Mouse (Mus musculus) heart, embryonic 12.5 days (tissue): ENCODE measurements around the gene Fbxo30. TPM values are rescaled to one million over a fixed set of nuclear protein-coding genes. Genes with fewer than 3 reads are reported as not detected.
"Not testable (repeated sequence)": the region's sequence is repeated elsewhere in the genome, so short reads cannot be mapped to it uniquely, and the experiment has no call there.

Experiments
- ATAC-seq: fragments of 200-750 bp; cut with Nextera tagmentation; 2 replicates; pipeline ENCODE4 v1.8.0; 2017; ENCODE audit warnings: moderate TSS enrichment, moderate library complexity; ENCODE audit not compliant: insufficient number of reproducible peaks, low FRiP score
- H3K27ac ChIP-seq: fragments of 300-500 bp; sonication (generic); 2 replicates; pipeline ENCODE4 v1.5.1; 2016; ENCODE audit warnings: mild to moderate bottlenecking, moderate library complexity; ENCODE audit not compliant: poor library complexity, severe bottlenecking
- H3K27me3 ChIP-seq: fragments of 300-500 bp; sonication (generic); replicated peaks from 2 replicates; pipeline ENCODE4 v1.6.1; 2016; ENCODE audit warnings: mild to moderate bottlenecking, moderate library complexity
- H3K36me3 ChIP-seq: fragments of 300-500 bp; sonication (generic); 2 replicates; pipeline ENCODE4 v1.6.1; 2016; ENCODE audit warnings: mild to moderate bottlenecking, moderate library complexity
- H3K4me1 ChIP-seq: fragments of 300-500 bp; sonication (generic); replicated peaks from 2 replicates; pipeline ENCODE4 v1.6.1; 2016; ENCODE audit warnings: mild to moderate bottlenecking
- H3K4me2 ChIP-seq: fragments of 300-500 bp; sonication (generic); 2 replicates; pipeline ENCODE4 v1.6.1; 2016; ENCODE audit warnings: mild to moderate bottlenecking, moderate library complexity
- H3K4me3 ChIP-seq: fragments of 300-500 bp; sonication (generic); 2 replicates; pipeline ENCODE4 v1.5.1; 2016; ENCODE audit warnings: mild to moderate bottlenecking
- H3K9ac ChIP-seq: fragments of 300-500 bp; sonication (generic); 2 replicates; pipeline ENCODE4 v1.6.1; 2016; ENCODE audit warnings: mild to moderate bottlenecking, moderate library complexity
- H3K9me3 ChIP-seq: fragments of 300-500 bp; sonication (generic); replicated peaks from 2 replicates; pipeline ENCODE4 v1.6.1; 2016; ENCODE audit warnings: mild to moderate bottlenecking, moderate library complexity
- WGBS: fragments of 180-500 bp; shearing (Covaris S2); methylation state at CpG from one replicate; pipeline ENCODE4 v1.1.7; 2016; 5-methylcytosine and 5-hydroxymethylcytosine counted together
- polyA plus RNA-seq: library from polyadenylated mRNA; unstranded; fragments of >200 nt; fragmentation: Nextera tagmentation; extraction: Ambion mirVana; gene quantifications from 2 replicates; pipeline ENCODE4 v1.2.1, GENCODE M21; 2016

Gene Fbxo30
- polyA plus RNA-seq, 1 experiment from 2014 or later = 54.0 TPM

DNA sequence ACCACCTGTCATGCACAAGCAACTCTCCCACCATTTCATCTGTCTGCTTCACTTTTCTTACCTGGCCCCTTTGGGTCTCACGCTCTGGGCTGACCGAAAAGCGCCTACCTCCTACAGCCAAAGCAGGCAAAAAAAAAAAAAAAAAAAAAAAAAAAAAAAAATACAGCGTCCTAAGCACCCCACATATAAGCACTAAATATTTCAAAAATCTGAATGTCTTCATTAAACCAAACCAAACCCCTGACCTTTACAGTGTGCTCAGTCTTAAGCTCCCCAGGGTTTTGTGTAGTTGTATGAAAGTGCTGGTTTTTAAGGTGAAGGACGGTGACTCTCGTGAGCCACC, 924 bp upstream of the Fbxo30 start:
- Histone ChIP-seq H3K4me3 (peak overlapping the region; percentile 85), H3K36me3 (no peaks in the 10 kb centered on the region; the same call in 1 of the 2 replicates), H3K4me2 (peak overlapping the region; percentile 79), H3K27me3 (no peaks in the 10 kb centered on the region), H3K4me1 (peaks cover 6% of the 10 kb centered on the region), H3K9me3 (no peaks in the 10 kb centered on the region), H3K9ac (peak overlapping the region; percentile 97), H3K27ac (peak overlapping the region; percentile 96)
- WGBS = 0% methylated on average over 6 of the region's 6 CpGs
- ATAC-seq = no peak

DNA sequence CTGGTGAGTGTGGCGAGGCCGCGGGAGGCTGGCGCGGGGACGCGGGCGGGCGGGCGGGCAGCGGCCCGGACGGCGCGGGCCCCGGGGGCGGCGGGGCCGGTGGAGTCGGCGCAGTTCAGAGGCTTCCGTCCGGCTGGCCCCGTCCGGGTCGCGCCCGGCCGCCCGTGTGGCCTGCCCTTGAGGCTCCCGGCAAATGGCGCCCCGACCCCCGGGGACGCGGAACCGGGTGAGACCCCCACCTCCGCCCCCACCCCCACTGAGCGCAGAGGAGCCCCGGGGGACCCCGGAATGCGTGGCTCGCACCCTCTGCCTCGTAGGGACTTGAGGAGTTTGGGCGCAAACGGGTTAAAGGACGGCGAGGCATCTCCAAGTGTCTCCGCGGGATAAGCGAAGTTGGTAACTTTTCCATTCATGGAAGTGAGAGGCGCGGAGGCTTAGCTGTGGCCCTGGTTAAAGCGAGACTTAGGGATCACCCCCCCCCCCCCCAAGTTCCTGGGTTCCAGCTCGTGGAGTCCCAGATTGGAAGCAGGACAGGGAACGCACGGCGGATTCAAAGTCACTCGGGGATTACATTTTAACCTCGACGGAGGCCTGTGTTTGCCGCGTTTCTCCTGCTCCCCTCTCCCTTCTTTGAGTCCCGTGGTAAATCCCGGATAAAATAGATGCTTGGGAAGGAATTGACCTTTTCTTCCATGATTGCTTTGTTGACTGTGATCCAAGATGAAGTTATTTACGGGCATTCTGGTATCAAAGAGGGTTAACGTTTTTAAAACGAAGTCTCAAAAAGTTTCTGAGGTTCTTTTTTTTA, 572 bp downstream of the Fbxo30 start:
- peak overlapping the region; percentile 96 for H3K27ac ChIP-seq
- ATAC-seq = peak; percentile 61
- peaks cover 6% of the 10 kb centered on the region for H3K4me1 ChIP-seq
- peak overlapping the region; percentile 85 for H3K4me3 ChIP-seq
- H3K9ac ChIP-seq = peak overlapping the region; percentile 97
- H3K27me3 ChIP-seq = no peaks in the 10 kb centered on the region
- no peaks in the 10 kb centered on the region; the same call in 1 of the 2 replicates for H3K36me3 ChIP-seq
- no peaks in the 10 kb centered on the region for H3K9me3 ChIP-seq
- WGBS = under 1% methylated on average over 44 of the region's 68 CpGs
- H3K4me2 ChIP-seq = peak overlapping the region; percentile 79

DNA sequence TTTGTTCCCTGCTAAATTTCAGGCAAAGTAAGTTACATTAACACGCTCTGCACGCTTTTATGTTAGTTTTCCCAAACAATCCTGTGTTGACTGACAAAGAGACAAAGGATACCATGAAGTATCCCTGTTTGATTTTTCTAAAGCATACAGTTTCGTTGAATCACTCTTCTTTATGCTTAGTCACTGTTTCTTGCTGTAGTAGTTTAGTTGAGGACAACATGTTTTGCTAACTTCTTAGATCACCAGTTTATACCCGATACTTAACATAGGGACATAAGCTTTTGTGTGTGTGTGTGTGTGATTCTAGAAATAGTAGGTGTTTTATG, 1.1 kb downstream of the Fbxo30 start:
- Histone ChIP-seq H3K4me2 (no peak overlapping the region), H3K9ac (peak overlapping the region; percentile 97), H3K36me3 (no peaks in the 10 kb centered on the region; the same call in 1 of the 2 replicates), H3K4me1 (peaks cover 6% of the 10 kb centered on the region), H3K4me3 (peak overlapping the region; percentile 85), H3K9me3 (no peaks in the 10 kb centered on the region), H3K27ac (peak overlapping the region; percentile 96), H3K27me3 (no peaks in the 10 kb centered on the region)
- WGBS = under 1% methylated on average over 4 of the region's 4 CpGs
- no peak for ATAC-seq

DNA sequence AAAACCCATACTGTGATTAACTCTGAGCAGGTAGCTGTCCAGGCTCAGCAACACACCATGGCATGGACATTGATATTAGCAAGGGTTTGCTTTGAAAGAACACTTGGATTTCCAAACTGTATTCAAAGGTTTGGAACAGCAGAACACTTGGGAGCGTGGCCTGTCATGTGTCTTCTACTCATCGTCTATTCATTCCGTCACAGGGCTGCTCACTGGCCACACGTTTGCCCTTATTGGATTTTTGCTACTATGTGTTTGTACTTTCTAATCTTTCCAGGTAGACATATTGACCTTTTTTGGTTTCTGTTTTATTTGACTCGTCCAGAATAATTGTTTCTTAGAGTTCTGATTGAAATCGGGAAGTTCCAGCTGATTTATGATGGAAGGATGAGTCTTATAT, 17.3 kb downstream of the Fbxo30 start:
- no peaks in the 10 kb centered on the region for H3K9me3 ChIP-seq
- no peaks in the 10 kb centered on the region for H3K27me3 ChIP-seq
- no peak overlapping the region for H3K4me2 ChIP-seq
- no peak for ATAC-seq
- WGBS = 88% methylated on average over 6 of the region's 6 CpGs
- H3K27ac ChIP-seq = no peak overlapping the region
- peaks cover 12% of the 10 kb centered on the region for H3K36me3 ChIP-seq
- no peak overlapping the region for H3K9ac ChIP-seq
- H3K4me1 ChIP-seq = peaks cover 3% of the 10 kb centered on the region
- no peak overlapping the region for H3K4me3 ChIP-seq

DNA sequence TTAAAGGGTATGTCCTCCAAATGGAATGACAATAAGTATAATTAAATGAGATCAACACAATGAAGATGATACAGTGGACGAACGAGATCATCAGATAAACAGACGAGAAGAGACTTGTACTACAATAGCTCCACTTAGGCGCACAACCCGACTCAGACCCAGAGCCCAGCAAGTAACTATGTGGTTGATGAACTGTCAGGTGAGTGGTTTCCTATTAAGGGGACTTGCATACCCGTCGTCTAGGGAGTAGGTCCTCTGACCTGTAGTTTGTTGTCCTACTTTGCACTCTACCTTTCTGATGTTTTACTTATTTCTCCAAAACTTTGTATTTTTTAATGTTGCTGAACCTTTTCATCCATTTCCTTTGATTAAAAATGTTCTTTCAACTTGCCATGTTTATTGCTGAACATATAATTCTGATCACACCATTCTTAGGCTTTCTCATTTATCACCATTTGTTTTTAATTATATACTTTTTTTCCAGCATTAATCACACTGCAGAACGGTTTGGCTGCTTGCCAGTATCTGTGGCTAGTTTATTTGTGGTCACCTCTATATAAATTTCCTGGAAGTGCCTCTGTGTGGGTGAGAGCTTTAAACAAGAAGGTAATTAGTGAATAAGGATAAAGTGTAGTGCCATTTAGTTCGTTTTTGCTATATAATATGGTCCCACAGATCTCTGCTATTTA, 24.4 kb downstream of the Fbxo30 start:
- ATAC-seq = peak; percentile 17; the same call in 1 of the 2 replicates
- Histone ChIP-seq H3K4me1 (peaks cover 3% of the 10 kb centered on the region; the same call in 1 of the 2 replicates), H3K27ac (no peak overlapping the region), H3K9me3 (no peaks in the 10 kb centered on the region), H3K4me2 (no peak overlapping the region), H3K27me3 (no peaks in the 10 kb centered on the region), H3K36me3 (peaks cover 7% of the 10 kb centered on the region), H3K4me3 (no peak overlapping the region), H3K9ac (no peak overlapping the region)
- 78% methylated on average over 9 of the region's 9 CpGs for WGBS

DNA sequence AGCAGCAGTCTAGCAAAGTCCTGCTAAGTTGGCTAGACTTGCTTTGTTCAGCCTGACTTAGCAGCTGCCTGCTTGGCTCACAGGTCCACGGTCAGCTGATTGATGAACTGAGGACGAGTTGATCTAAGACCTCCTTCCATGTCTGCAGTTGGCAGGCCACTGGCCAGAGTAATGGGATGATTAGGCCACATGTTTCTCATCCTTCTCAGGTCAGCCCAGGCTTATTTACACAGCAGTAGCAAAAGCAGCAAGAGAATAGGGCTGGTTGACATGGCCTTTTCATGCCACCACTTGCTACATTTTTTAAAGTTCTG, 24.9 kb downstream of the Fbxo30 start:
- no peak overlapping the region for H3K27ac ChIP-seq
- no peaks in the 10 kb centered on the region for H3K9me3 ChIP-seq
- H3K4me2 ChIP-seq = no peak overlapping the region
- no peak overlapping the region for H3K4me3 ChIP-seq
- H3K27me3 ChIP-seq = no peaks in the 10 kb centered on the region
- H3K4me1 ChIP-seq = peaks cover 3% of the 10 kb centered on the region; the same call in 1 of the 2 replicates
- no peak overlapping the region for H3K9ac ChIP-seq
- WGBS = 52% methylated on average over 2 of the region's 2 CpGs
- peaks cover 7% of the 10 kb centered on the region; the same call in 1 of the 2 replicates for H3K36me3 ChIP-seq
- ATAC-seq = no peak

DNA sequence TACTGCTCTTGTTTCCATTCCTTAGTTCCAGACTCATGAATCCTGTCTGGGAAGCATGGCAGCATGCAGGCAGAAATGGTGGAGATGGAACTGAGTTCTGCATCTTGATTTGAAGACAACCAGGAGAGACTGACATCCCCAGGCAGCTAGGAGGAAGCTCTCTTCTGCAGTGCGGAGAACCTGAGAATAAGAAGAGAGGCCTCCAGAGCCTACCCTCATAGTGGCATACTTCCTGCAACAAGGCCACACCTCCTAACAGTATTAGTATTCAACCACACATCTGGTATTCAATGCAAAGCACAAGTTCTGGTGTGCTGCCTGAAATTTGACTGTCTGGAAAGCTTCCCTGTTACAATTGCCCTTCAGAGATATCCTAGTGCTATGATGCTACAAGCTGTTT, 28.7 kb downstream of the Fbxo30 start:
- no peak for ATAC-seq
- H3K4me3 ChIP-seq = no peak overlapping the region
- peaks cover 3% of the 10 kb centered on the region; the same call in 1 of the 2 replicates for H3K4me1 ChIP-seq
- 87% methylated on average over 1 of the region's 1 CpGs for WGBS
- H3K27ac ChIP-seq = no peak overlapping the region
- no peak overlapping the region for H3K9ac ChIP-seq
- no peaks in the 10 kb centered on the region for H3K9me3 ChIP-seq
- H3K36me3 ChIP-seq = peaks cover 7% of the 10 kb centered on the region; the same call in 1 of the 2 replicates
- no peak overlapping the region for H3K4me2 ChIP-seq
- H3K27me3 ChIP-seq = no peaks in the 10 kb centered on the region

DNA sequence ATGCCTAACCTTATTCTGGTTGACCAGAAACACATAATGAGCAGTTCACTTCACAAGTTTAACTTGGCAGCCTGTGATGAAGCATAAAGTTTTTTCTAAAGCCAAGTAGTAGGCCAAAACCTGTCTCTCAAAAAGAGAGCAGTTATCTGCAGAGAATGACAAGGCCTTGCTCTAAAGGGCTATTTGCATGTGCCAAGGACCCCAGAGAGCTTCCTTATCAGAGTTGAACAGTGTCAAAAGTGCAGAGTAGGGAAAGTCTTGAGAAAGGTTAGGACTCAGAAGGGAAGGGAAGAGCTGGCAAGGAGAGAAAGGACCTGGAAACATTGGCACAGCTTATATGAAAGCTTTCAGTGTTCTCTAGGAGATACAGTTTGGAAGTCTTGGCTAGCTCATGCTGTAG, 29.4 kb downstream of the Fbxo30 start:
- Histone ChIP-seq H3K4me1 (peaks cover 3% of the 10 kb centered on the region; the same call in 1 of the 2 replicates), H3K4me3 (no peak overlapping the region), H3K27ac (no peak overlapping the region), H3K4me2 (no peak overlapping the region), H3K36me3 (peaks cover 7% of the 10 kb centered on the region; the same call in 1 of the 2 replicates), H3K9ac (no peak overlapping the region), H3K9me3 (no peaks in the 10 kb centered on the region), H3K27me3 (no peaks in the 10 kb centered on the region)
- no peak for ATAC-seq

DNA sequence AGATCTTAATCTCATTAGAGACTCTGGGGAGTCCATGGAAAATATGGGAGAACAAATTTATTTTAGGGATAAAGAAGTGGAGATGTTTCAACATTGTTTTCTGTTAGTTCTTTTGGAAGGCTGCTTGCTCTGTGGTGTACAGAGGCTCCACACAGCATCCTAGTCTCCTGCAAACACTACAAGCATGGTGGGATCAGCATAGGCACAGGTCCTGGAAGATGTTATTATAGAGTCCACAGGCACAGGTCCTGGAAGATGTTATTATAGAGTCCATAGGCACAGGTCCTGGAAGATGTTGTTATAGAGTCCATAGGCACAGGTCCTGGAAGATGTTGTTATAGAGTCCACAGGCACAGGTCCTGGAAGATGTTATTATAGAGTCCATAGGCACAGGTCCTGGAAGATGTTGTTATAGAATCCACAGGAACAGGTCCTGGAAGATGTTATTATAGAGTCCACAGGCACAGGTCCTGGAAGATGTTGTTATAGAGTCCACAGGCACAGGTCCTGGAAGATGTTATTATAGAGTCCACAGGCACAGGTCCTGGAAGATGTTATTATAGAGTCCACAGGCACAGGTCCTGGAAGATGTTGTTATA, 36.8 kb downstream of the Fbxo30 start:
- not testable (repeated sequence) for H3K4me1 ChIP-seq, H3K27me3 ChIP-seq, H3K27ac ChIP-seq, H3K4me3 ChIP-seq, H3K9ac ChIP-seq, H3K4me2 ChIP-seq, H3K36me3 ChIP-seq, ATAC-seq, H3K9me3 ChIP-seq

DNA sequence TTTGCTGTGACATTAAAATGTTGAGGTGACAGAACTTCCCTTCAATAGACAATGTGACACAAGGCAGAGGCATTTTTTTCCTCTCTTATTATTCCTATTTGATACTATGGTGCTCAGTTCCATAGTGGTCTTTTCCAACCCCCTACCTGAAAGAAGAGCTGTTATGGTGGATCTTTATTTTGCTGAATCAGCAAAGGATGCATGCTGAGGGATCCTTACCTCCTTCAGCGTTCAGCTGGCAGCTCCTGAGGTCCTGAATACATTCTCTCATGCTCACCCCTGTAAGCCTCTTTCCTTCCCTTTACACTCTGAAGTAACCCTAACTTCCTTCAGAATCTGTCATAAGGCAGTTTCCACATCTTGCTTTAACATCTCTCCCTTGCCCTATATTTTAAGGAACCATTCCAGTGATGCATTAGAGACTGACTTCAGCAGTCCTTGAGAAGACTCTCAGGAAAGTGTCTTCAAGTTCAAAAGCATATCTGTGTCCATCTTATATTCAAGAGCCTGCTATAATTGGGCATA, 38.4 kb downstream of the Fbxo30 start:
- H3K9ac ChIP-seq = no peak overlapping the region
- no peaks in the 10 kb centered on the region for H3K36me3 ChIP-seq
- H3K9me3 ChIP-seq = no peaks in the 10 kb centered on the region
- ATAC-seq = no peak
- no peak overlapping the region for H3K4me3 ChIP-seq
- H3K4me1 ChIP-seq = no peaks in the 10 kb centered on the region
- H3K4me2 ChIP-seq = no peak overlapping the region
- WGBS = 61% methylated on average over 1 of the region's 1 CpGs
- no peaks in the 10 kb centered on the region for H3K27me3 ChIP-seq
- H3K27ac ChIP-seq = no peak overlapping the region

DNA sequence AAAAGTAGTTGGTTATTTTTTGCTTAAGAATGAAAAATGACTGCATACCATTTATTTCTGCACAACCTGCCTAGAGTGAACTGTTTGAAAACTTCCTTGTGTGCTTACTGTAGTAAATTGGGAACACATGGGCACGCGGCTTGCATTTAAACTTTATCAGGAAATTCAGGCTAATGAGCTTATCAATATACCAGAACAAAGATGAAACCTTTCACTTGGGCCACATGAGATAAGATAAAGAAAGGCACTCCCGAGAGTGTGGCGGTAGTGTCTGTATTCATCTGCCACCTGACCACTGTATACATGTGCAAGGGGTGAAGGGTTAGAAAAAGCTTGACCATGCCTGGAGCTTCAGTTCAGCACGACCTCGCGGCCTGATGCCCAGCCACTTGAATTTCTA, 41.2 kb downstream of the Fbxo30 start:
- H3K9me3 ChIP-seq = no peaks in the 10 kb centered on the region
- H3K4me2 ChIP-seq = no peak overlapping the region
- no peaks in the 10 kb centered on the region for H3K27me3 ChIP-seq
- 50% methylated on average over 7 of the region's 7 CpGs for WGBS
- no peak overlapping the region for H3K4me3 ChIP-seq
- no peaks in the 10 kb centered on the region for H3K4me1 ChIP-seq
- H3K9ac ChIP-seq = no peak overlapping the region
- no peak for ATAC-seq
- H3K36me3 ChIP-seq = no peaks in the 10 kb centered on the region
- H3K27ac ChIP-seq = no peak overlapping the region
